Mouse (Mus musculus): ENCODE measurements around the gene Gm3376. TPM values are rescaled to one million over a fixed set of nuclear protein-coding genes. Genes with fewer than 3 reads are reported as not detected.
"Not testable (repeated sequence)": the region's sequence is repeated elsewhere in the genome, so short reads cannot be mapped to it uniquely, and the experiment has no call there.

Gm3376 gene
- polyA plus RNA-seq (2012; ENCODE audit: insufficient read depth, insufficient read length, missing spikeins), result not detected in 2 replicates

- not testable (repeated sequence) for H3K27ac ChIP-seq (replicated peaks; ENCODE audit: low read depth, low read length); H3K4me3 ChIP-seq (ENCODE audit: insufficient read depth, low read depth, low read length); H3K4me1 ChIP-seq (ENCODE audit: control insufficient read depth, insufficient read depth, insufficient read length, low read length)
Observed at GRCm38 (mm10) chrY:3771373-3771772, at the start of gene Gm3376. TSS of gene Gm3376 (plus strand) at chrY:3771673.
